Mouse (Mus musculus) liver, embryonic 14.5 days (tissue): ENCODE results near the gene Dpp3.

Source experiments
- CTCF ChIP-seq: IDR thresholded peaks from 2 replicates; pipeline ENCODE4 v1.5.1; 2016; ENCODE audit warnings: antibody characterized with exemption, low read depth, control low read depth
- EP300 ChIP-seq: IDR thresholded peaks from 2 replicates; pipeline ENCODE4 v1.6.1; 2016; ENCODE audit warnings: antibody characterized with exemption, low read depth

DNA sequence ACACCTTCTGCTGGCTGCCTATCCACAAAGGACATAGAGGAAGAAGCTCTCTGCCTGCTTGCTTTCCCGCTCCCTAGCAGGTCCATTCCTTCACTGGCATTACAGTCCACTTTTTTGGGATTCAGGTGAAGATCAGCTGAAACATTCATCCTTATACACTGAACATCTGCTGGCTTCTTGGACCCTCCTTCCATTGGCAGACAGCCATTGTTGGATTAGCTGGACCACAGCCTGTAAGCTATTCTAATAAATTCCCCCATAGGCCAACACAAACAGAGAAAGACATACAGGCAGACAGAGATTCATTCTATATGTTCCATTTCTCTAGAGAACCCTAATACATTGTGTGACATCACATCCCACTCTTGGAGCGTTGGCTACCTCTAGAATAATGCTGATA lies 8.8 kb upstream of the Dpp3 start:
- TF ChIP-seq CTCF, result no peak
- no peak for TF ChIP-seq EP300
